Mouse (Mus musculus): ENCODE measurements around the gene DXBay18.
"Not testable (repeated sequence)": the region's sequence is repeated elsewhere in the genome, so short reads cannot be mapped to it uniquely, and the experiment has no call there.

DXBay18 gene

DNA sequence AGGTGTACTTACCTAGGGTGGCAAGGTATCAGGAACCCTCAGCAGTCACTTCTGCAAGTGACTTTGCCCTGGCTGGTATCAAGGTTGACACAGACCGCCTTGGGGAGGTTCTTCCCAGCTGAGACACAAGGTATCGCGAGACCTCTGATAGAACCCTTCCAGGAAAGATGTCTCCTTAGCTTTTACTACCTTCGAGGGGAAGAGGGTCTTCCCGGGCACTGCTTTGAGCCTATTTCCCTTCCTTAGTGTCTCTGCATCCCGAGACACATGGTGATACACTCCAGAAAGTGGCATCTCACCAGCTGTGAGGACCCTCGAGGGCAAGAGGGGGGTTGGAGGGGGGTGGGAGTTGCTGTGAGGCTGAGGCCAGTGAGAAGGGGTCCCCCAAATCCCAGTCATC, at the start of gene DXBay18:
DXBay18 (minus strand) TSS at position 101 of the 400 bp plus-strand sequence.
- not testable (repeated sequence) for DNase-seq (ENCODE audit: low spot score in 2 of 2)

GRCm38 (mm10) chrX:73191934-73192333, 42.7 kb upstream of the DXBay18 start, which contains the start of gene Xlr3b:
Xlr3b (plus strand) TSS chrX:73192207.
- peak in 1 of 2 experiments; percentile 18 for DNase-seq (ENCODE audit: low spot score in 2 of 2)

DNA sequence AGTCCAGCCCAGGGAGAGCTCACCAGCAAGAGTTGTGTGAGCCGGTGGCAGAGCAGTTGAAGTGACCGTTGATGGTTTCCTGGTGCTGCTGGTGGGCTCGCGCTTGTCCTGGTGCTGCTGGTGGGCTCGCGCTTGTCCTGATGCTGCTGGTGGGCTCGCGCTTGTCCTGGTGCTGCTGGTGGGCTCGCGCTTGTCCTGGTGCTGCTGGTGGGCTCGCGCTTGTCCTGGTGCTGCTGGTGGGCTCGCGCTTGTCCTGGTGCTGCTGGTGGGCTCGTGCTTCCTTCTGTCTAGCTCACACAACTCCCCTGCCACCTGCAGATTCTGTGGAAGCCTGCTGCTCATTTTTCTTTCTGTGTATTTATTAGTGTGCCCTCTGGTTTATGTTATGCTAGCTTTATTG, 27.6 kb upstream of the DXBay18 start, which contains the start of gene Spin2d:
Spin2d (minus strand) TSS at position 101 of the 400 bp plus-strand sequence.
- not testable (repeated sequence) for DNase-seq (ENCODE audit: low spot score in 2 of 2)

DNA sequence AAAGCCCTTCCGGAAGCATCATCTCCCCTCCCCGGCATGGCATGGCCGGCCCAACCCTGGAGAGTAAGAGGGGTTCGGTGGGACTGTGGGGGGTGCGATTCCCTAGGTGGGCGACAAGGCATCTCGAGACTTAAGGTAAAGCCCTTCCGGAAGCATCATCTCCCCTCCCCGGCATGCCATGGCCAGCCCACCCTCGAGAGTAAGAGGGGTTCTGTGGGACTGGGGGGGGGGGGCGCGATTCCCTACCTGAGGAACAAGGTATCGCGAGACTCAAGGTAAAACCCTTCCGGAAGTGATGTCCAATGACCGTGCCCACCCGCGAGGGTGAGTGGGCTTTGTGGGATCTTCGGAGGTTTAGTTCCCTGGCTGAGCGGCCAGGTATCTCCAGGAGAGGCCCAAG, 754 bp downstream of the DXBay18 start, which contains the start of gene Xlr5b:
Xlr5b (plus strand) TSS at position 301 of the 400 bp plus-strand sequence.
- DNase-seq (ENCODE audit: low spot score in 2 of 2) = not testable (repeated sequence)

DNA sequence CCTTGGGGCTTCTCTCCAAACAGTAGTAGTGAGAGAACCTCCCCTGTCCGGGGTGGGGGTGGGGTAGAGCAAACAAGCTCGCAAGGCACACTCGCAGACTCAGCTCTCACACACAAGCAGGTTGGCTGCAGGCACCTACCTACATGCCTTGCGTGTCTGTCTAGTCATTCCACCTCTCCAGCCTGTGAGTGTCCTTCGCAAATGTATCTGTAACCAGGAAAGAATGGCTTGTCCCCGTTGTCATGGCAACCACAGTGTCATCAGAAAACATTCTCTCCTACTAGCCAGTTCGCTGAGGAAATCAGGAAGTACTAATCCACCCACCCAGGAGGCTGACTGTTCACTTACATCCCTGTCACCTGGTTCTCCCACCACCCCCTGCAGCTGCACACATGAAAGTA, 6.0 kb downstream of the DXBay18 start:
- not testable (repeated sequence) for DNase-seq (ENCODE audit: low spot score in 2 of 2)

- not testable (repeated sequence) for DNase-seq (ENCODE audit: low spot score in 2 of 2)
Measured at GRCm38 (mm10) chrX:73122859-73123829, 26.1 kb downstream of the DXBay18 start.

DNA sequence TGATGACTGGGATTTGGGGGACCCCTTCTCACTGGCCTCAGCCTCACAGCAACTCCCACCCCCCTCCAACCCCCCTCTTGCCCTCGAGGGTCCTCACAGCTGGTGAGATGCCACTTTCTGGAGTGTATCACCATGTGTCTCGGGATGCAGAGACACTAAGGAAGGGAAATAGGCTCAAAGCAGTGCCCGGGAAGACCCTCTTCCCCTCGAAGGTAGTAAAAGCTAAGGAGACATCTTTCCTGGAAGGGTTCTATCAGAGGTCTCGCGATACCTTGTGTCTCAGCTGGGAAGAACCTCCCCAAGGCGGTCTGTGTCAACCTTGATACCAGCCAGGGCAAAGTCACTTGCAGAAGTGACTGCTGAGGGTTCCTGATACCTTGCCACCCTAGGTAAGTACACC, 32.5 kb downstream of the DXBay18 start, which contains the start of gene Gm14685:
Gm14685 (plus strand) TSS at position 301 of the 400 bp plus-strand sequence.
- DNase-seq (ENCODE audit: low spot score in 2 of 2) = not testable (repeated sequence)

DNA sequence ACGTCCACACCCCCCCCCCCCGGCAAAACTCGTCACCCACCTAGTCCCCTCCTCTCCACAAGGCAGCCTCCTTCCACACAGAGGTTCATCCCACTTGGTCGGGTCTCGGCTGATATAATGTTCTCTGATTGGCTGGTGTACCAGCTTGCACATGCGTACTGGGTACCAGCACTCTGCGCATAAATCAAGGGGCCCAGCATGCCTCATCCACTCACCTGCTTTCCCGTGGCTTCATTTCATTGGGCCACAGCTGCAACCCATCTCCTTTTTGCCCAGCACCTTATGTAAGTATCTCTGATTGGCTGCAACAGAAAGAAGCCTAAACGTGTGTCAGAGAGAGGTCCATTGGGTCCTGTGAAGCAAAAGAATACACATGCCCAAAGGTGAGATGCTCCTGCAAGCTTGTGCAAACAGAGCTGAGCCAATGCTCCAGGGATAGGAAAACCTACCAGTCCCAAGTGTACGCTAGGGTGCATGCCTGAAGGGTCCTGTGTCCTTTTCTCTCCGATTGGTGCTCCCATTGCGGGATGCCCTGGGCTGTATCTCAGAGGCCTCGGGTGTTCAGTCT, 52.2 kb downstream of the DXBay18 start, which contains the start of gene Xlr3a:
Xlr3a (minus strand) TSS at position 155 of the 568 bp plus-strand sequence.
- not testable (repeated sequence) for DNase-seq (ENCODE audit: low spot score in 2 of 2)
